Mouse (Mus musculus) lung, postnatal 0 days (tissue): ENCODE data around the gene Slf2. TPM values are rescaled to one million over a fixed set of nuclear protein-coding genes. Genes with fewer than 3 reads are reported as not detected.

Source experiments
- ATAC-seq: fragments of 200-750 bp; cut with Nextera tagmentation; 2 replicates; pipeline ENCODE4 v1.8.0; 2017; ENCODE audit warnings: moderate library complexity
- DNase-seq: peaks from one replicate; pipeline ENCODE4 v3.0.0-alpha.2; 2016; ENCODE audit warnings: low spot score
- H3K27ac ChIP-seq: fragments of 300-500 bp; sonication (generic); 2 replicates; pipeline ENCODE4 v1.5.1; 2014; ENCODE audit warnings: antibody characterized with exemption, mild to moderate bottlenecking, low read length, mixed read lengths
- H3K27me3 ChIP-seq: fragments of 300-500 bp; sonication (generic); replicated peaks from 2 replicates; pipeline ENCODE4 v1.6.1; 2014; ENCODE audit warnings: low read length, mixed read lengths; ENCODE audit not compliant: insufficient read depth
- H3K36me3 ChIP-seq: fragments of 300-500 bp; sonication (generic); 2 replicates; pipeline ENCODE4 v1.6.1; 2014; ENCODE audit warnings: low read length, mixed read lengths; ENCODE audit not compliant: insufficient read depth
- H3K4me1 ChIP-seq: fragments of 300-500 bp; sonication (generic); 2 replicates; pipeline ENCODE4 v1.6.1; 2014; ENCODE audit warnings: antibody characterized with exemption, low read depth, low read length, mixed read lengths; ENCODE audit not compliant: insufficient read depth
- H3K4me2 ChIP-seq: fragments of 300-500 bp; sonication (generic); replicated peaks from 2 replicates; pipeline ENCODE4 v1.6.1; 2014; ENCODE audit warnings: low read depth, mild to moderate bottlenecking, low read length, moderate library complexity, mixed read lengths
- H3K4me3 ChIP-seq: fragments of 300-500 bp; sonication (generic); 2 replicates; pipeline ENCODE4 v1.5.1; 2014; ENCODE audit warnings: low read depth, low read length
- H3K9ac ChIP-seq: fragments of 300-500 bp; sonication (generic); replicated peaks from 2 replicates; pipeline ENCODE4 v1.6.1; 2014; ENCODE audit warnings: low read depth, mild to moderate bottlenecking
- H3K9me3 ChIP-seq: fragments of 300-500 bp; sonication (generic); 2 replicates; pipeline ENCODE4 v1.6.1; 2016; ENCODE audit warnings: low read length, mixed read lengths
- CTCF ChIP-seq: IDR thresholded peaks from 2 replicates; pipeline ENCODE4 v1.5.1; 2016; ENCODE audit warnings: antibody characterized with exemption, mild to moderate bottlenecking
- EP300 ChIP-seq: IDR thresholded peaks from 2 replicates; pipeline ENCODE4 v1.6.1; 2016; ENCODE audit warnings: antibody characterized with exemption, mild to moderate bottlenecking, control low read depth
- WGBS: fragments of 180-500 bp; shearing (Covaris S2); extraction: QIAGEN DNeasy Blood & Tissue Kit; methylation state at CpG from one replicate; pipeline ENCODE4 v1.1.7; 2014; 5-methylcytosine and 5-hydroxymethylcytosine counted together
- polyA plus RNA-seq: library from polyadenylated mRNA; unstranded; fragments of >200 nt; fragmentation: Nextera tagmentation; extraction: Ambion mirVana; gene quantifications from 2 replicates; pipeline ENCODE4 v1.2.1, GENCODE M21; 2015

Gene Slf2
- polyA plus RNA-seq, 1 experiment from 2014 or later = 10.6 TPM

DNA sequence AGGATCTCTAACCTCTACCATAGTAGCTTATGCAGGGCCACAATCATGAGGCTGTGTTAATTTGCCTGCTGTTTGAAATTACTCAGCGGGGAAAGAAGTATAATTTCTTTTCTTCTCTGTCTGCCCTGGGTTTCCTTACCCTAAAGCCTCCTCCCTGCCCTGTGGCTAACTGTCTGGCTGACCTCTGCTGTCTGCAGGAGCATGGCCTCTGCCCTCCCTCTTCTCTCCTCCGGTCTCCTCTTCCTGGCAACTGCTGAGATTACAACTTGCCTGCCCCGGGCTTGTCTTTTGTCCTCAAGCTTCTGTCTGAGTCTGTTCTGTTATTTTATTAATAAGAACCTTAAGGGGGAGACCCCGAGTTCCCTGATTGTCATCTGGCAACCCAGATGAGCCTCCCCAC lies 25.6 kb upstream of the Slf2 start:
- TF ChIP-seq EP300 (no peak), CTCF (no peak)
- no peaks in the 10 kb centered on the region; the same call in 1 of the 2 replicates for H3K4me1 ChIP-seq
- no peak for DNase-seq
- no peak overlapping the region for H3K4me2 ChIP-seq
- ATAC-seq = no peak
- H3K27me3 ChIP-seq = no peaks in the 10 kb centered on the region
- 57% methylated on average over 4 of the region's 4 CpGs for WGBS
- H3K36me3 ChIP-seq = no peaks in the 10 kb centered on the region
- H3K9me3 ChIP-seq = no peaks in the 10 kb centered on the region
- H3K9ac ChIP-seq = no peak overlapping the region
- H3K4me3 ChIP-seq = no peak overlapping the region
- no peak overlapping the region for H3K27ac ChIP-seq

DNA sequence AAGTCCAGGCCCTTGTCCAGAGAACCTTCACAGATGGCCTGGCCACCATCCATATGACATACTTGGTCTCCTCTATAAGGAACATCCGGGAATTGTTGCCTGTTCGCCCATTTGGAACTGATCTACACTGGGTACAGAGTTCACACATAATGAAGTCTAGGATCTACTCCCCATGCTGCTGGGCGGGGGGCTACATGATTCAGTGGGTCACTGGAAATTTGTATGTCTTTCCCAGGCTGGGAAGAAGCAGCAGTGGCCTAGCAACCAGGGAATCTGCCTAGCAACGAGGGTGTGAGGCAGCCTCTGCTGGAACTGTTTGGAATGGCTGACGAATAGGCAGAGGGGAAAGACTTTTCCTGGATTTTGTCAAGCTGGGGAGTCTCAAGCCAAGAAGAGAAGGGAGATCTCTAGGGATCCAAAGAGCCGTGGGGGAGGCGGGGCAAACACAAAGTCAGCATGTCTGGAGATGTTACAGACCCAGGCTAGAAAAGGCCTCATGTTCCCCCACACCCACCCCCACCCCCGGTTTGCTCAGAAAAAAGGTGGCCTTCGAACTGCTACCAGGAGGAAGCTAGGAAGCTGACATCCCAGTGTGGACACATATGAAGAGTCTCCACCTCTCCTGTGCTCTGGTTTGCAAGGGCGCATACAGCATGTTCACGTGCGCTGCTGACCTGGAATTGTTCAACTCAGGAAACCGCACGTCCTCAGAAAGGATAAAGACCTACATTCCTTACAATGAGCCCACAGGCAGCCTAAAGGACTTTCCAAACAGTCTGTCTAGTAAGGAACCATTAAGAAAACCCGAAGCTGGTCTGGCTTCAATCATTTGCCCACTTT lies 22.9 kb upstream of the Slf2 start:
- ATAC-seq = no peak; the same call in 1 of the 2 replicates
- 43% methylated on average over 15 of the region's 15 CpGs for WGBS
- TF ChIP-seq EP300 = no peak
- no peak for TF ChIP-seq CTCF
- no peaks in the 10 kb centered on the region for H3K36me3 ChIP-seq
- no peak overlapping the region for H3K27ac ChIP-seq
- H3K27me3 ChIP-seq = no peaks in the 10 kb centered on the region
- H3K9ac ChIP-seq = no peak overlapping the region
- no peak overlapping the region for H3K4me2 ChIP-seq
- no peak overlapping the region for H3K4me3 ChIP-seq
- no peaks in the 10 kb centered on the region for H3K9me3 ChIP-seq
- no peaks in the 10 kb centered on the region; the same call in 1 of the 2 replicates for H3K4me1 ChIP-seq
- no peak for DNase-seq

DNA sequence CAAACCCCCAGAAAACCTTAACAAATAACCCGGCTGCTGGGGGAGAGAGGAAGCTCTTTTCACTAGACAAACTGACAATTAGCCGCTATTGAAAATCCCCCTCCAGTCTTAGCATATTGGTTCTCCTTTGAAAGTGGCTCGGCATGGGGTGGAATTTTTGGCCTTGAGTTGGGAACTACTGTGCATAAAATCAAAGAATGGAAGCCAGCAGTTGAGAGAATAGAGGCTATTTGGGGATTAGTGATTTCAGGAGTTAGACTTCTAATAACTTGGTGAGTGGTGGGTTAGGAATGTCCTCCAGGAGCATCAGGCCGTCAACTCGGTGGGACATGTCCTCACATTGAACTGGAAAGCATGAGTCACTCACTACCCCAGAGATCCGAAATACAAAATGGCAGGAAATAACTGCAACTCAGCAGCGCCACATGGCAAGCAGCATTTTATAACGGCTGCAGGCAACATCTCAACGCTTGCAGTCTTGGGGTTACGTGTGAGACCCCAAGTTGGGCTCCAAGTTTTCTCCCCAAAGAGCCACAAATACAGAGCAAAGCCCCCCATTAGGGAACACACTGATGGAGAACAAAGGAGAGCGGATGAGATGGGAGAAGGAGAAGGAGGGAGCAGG lies 22.0 kb upstream of the Slf2 start:
- no peak for ATAC-seq
- Histone ChIP-seq H3K9ac (no peak overlapping the region), H3K4me2 (no peak overlapping the region), H3K9me3 (no peaks in the 10 kb centered on the region), H3K27me3 (no peaks in the 10 kb centered on the region), H3K27ac (no peak overlapping the region), H3K4me1 (no peaks in the 10 kb centered on the region; the same call in 1 of the 2 replicates), H3K4me3 (no peak overlapping the region), H3K36me3 (no peaks in the 10 kb centered on the region)
- no peak for TF ChIP-seq EP300
- no peak for TF ChIP-seq CTCF
- DNase-seq = no peak
- WGBS = 69% methylated on average over 11 of the region's 11 CpGs

DNA sequence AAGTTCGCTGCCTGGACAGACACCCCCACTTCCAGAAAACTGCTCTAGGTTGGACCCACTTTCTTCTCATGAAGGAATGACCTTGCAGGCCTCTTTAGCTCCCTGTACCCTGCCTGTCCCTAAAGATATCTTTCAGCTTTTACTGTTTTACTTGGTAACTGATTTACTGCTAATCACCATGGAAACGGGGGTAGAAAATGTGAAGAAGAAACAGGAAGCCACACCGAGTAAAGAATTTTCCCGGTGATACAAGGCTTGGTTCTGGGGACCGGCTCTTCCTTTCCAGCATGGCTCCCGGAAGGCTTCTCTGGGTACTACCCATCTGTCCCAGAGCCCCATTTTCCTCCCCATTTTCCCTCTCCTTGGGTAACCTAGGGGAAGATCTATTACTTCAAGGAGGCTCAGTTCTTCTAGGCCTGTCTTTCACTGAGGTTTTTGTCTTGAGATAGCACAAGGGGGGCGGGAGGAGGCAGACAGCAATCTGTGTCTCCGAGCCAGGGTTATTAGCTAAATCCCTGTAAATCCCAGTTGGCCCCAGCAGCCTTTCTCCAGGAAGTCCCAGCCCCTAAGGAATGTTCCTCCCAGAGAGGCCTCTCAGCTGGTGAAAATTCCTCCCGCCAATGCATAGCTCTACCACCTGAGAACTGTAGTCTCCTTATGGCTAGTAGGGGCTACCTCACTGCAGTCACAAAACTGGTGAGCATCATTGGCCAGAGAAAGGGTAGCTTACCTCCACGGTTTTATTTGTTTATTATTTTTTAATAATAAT lies 16.3 kb upstream of the Slf2 start:
- no peak for TF ChIP-seq EP300
- TF ChIP-seq CTCF = no peak
- DNase-seq = no peak
- no peaks in the 10 kb centered on the region for H3K27me3 ChIP-seq
- no peaks in the 10 kb centered on the region for H3K4me1 ChIP-seq
- H3K4me3 ChIP-seq = no peak overlapping the region
- H3K9ac ChIP-seq = no peak overlapping the region
- no peaks in the 10 kb centered on the region for H3K36me3 ChIP-seq
- no peak for ATAC-seq
- H3K27ac ChIP-seq = no peak overlapping the region
- WGBS = 38% methylated on average over 10 of the region's 10 CpGs
- H3K9me3 ChIP-seq = no peaks in the 10 kb centered on the region
- H3K4me2 ChIP-seq = no peak overlapping the region

DNA sequence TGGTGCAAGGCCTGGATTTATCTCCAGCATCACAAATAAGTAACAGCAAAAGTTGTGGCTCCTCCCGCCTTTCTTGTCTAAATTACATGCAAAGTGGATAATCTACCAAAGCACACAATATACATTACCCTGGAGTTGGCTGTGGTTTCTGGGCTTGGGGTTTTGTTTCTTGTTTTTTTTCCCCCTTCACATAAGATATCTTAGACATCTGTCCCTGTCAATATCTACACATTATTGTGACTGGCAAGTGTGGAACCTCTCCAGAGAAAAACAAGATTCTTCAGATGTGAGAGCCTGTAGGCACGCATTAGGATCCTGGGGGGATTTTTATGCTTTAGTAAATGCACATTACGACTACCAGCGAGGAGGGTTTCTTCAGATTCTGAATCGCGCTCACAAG lies 12.8 kb upstream of the Slf2 start:
- no peak for DNase-seq
- 85% methylated on average over 6 of the region's 6 CpGs for WGBS
- Histone ChIP-seq H3K27ac (no peak overlapping the region), H3K4me1 (no peaks in the 10 kb centered on the region), H3K36me3 (no peaks in the 10 kb centered on the region), H3K9ac (no peak overlapping the region), H3K9me3 (no peaks in the 10 kb centered on the region), H3K4me3 (no peak overlapping the region), H3K4me2 (no peak overlapping the region), H3K27me3 (no peaks in the 10 kb centered on the region)
- no peak for ATAC-seq
- TF ChIP-seq CTCF = no peak
- no peak for TF ChIP-seq EP300
